Mouse (Mus musculus): ENCODE measurements at regions not wholly inside any gene's neighbourhood (a gene's known extent, or its start where the extent isn't known, plus 50 kb on each side); places are given as distances from the start of the nearest gene placed in this dataset.

DNA sequence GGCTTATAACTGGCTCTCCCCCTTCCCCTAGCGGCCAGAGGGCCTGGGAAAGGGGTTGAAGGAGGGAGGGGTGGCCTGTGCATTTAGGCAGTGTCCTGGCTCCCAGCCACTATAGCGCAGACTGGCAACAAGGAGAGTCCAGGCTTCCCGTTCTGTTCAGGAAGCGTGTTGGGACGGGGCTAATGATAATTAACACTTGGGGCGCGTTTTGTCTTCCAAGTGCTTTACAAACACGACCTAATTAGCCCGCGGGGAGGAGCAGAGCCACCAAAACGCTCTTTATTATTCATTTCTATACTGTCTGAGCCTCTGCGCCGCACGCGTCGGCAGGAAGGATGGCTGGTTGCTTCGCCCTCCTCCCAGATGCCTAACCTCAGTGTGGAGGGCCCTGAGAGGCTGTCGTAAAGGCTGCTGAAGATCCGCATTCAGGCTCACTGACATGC, 123.0 kb upstream of the 4931429L15Rik start:
- TF ChIP-seq CTCF (IDR thresholded peaks at IDR 0.05; ENCODE audit: insufficient read depth, low read depth, low read length) (no peak), POLR2A (IDR thresholded peaks at IDR 0.05; ENCODE audit: insufficient read depth, low read depth, low read length) (no peak)

Data from olfactory bulb, adult 2 months (tissue).